Mouse (Mus musculus) olfactory bulb, adult 2 months (tissue): ENCODE results near the gene Il1f6. TPM values are rescaled to one million over a fixed set of nuclear protein-coding genes. Genes with fewer than 3 reads are reported as not detected.
"Not testable (repeated sequence)": the region's sequence is repeated elsewhere in the genome, so short reads cannot be mapped to it uniquely, and the experiment has no call there.

Source experiments
- H3K27ac ChIP-seq: fragments of 200-500 bp; 2 replicates; pipeline ENCODE4 v1.5.1; 2012; ENCODE audit warnings: low read depth, low read length; ENCODE audit not compliant: insufficient read depth
- H3K4me1 ChIP-seq: fragments of 200-500 bp; 2 replicates; pipeline ENCODE4 v1.6.1; 2012; ENCODE audit warnings: low read length; ENCODE audit not compliant: control insufficient read depth, insufficient read depth
- H3K4me3 ChIP-seq: fragments of 200-500 bp; 2 replicates; pipeline ENCODE4 v1.5.1; 2012; ENCODE audit warnings: mild to moderate bottlenecking, low read depth, low read length, moderate library complexity; ENCODE audit not compliant: insufficient read depth
- CTCF ChIP-seq: fragments of 200-500 bp; IDR thresholded peaks from 2 replicates; pipeline ENCODE4 v1.5.1; 2012; ENCODE audit warnings: low read depth, mild to moderate bottlenecking, low read length, moderate library complexity; ENCODE audit not compliant: insufficient read depth
- POLR2A ChIP-seq: fragments of 200-500 bp; IDR thresholded peaks from 2 replicates; pipeline ENCODE4 v1.6.1; 2012; ENCODE audit warnings: mild to moderate bottlenecking, low read depth, low read length, moderate library complexity; ENCODE audit not compliant: insufficient read depth
- WGBS: fragments of 180-500 bp; shearing (Covaris S2); methylation state at CpG from one replicate; pipeline ENCODE4 v1.1.7; 2018; 5-methylcytosine and 5-hydroxymethylcytosine counted together
- polyA plus RNA-seq: library from polyadenylated mRNA; stranded (reverse); fragments of >200 nt; gene quantifications from 2 replicates; pipeline ENCODE4 v1.2.4, GENCODE M21; 2012; ENCODE audit warnings: low replicate concordance; ENCODE audit not compliant: missing spikeins, insufficient read depth, insufficient read length

Gene Il1f6
- not detected in 2 replicates for polyA plus RNA-seq

DNA sequence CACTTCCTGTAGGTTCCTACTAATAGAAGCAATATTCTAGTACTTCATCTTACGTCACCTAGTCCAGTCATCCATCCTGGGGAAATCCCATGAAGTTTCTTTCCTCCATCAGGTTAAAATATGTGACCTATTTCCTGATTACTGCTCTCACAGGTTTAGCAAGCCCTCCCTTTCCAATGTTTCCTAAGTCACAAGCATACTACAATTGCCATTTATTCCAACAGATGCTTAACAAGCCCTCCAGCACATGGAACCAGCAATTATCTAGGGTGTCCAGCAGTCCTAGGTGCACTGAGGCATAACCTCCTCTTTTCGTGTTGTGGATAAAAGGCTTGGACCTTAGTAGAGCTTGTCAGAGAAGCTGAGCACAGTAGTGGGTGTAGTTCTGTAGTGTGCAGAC is at the start of gene Il1f6:
Gene Il1f6 (plus strand): TSS at position 301 of the 400 bp plus-strand sequence.
- TF ChIP-seq CTCF (no peak), POLR2A (no peak)
- WGBS = 74% methylated on average over 2 of the region's 2 CpGs
- Histone ChIP-seq H3K4me3 (no peak within 1 kb of the TSS), H3K27ac (no peak within 1 kb of the TSS), H3K4me1 (no peaks in the 10 kb centered on the region)

- H3K4me3 ChIP-seq, H3K4me1 ChIP-seq, H3K27ac ChIP-seq: not testable (repeated sequence)
- WGBS = 9% methylated on average over 14 of the region's 14 CpGs
Measured at GRCm38 (mm10) chr2:24181683-24182331, 33.4 kb upstream of the Il1f6 start.

GRCm38 (mm10) chr2:24182423-24183147 is 32.6 kb upstream of the Il1f6 start:
- WGBS = 47% methylated on average over 13 of the region's 13 CpGs
- not testable (repeated sequence) for H3K27ac ChIP-seq, H3K4me1 ChIP-seq, H3K4me3 ChIP-seq

GRCm38 (mm10) chr2:24184092-24184491 is 31.1 kb upstream of the Il1f6 start:
- not testable (repeated sequence) for H3K27ac ChIP-seq, H3K4me1 ChIP-seq, H3K4me3 ChIP-seq

DNA sequence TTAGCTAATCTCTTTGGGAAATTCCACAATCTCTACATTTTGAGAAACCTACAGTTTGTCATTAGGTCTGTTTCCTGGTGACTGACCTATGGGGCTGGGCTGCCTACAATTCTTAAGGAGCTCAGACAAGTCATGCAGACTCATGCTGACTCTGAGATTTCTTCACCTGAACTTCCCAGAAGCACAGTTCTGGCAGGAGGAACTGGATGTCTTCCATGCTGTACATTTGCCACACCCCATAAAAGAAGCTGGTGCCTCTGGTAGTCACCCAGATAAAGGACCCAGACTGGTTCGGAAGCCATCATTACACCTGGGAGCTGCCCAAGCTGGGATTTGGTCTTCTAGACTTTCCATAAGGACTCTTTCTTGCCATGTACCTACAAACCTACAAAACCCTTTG is 29.0 kb upstream of the Il1f6 start, which contains the start of gene Il1f9:
Gene Il1f9 (plus strand): TSS at position 301 of the 400 bp plus-strand sequence.
- Histone ChIP-seq H3K4me1 (no peaks in the 10 kb centered on the region; the same call in 1 of the 2 replicates), H3K4me3 (no peak within 1 kb of the TSS), H3K27ac (no peak within 1 kb of the TSS)
- no peak for TF ChIP-seq POLR2A
- no peak for TF ChIP-seq CTCF
- 94% methylated on average over 1 of the region's 1 CpGs for WGBS

GRCm38 (mm10) chr2:24187585-24187984 is 27.6 kb upstream of the Il1f6 start:
- Histone ChIP-seq H3K4me3 (no peak overlapping the region), H3K4me1 (no peaks in the 10 kb centered on the region), H3K27ac (no peak overlapping the region)
- TF ChIP-seq CTCF (no peak), POLR2A (no peak)
- 75% methylated on average over 6 of the region's 6 CpGs for WGBS

GRCm38 (mm10) chr2:24188189-24188588 is 27.0 kb upstream of the Il1f6 start:
- Histone ChIP-seq H3K4me1 (no peaks in the 10 kb centered on the region), H3K4me3 (no peak overlapping the region), H3K27ac (no peak overlapping the region)
- WGBS = 76% methylated on average over 1 of the region's 1 CpGs
- TF ChIP-seq CTCF = no peak
- TF ChIP-seq POLR2A = no peak

GRCm38 (mm10) chr2:24227191-24227590 is 12.0 kb downstream of the Il1f6 start:
- WGBS = 85% methylated on average over 2 of the region's 2 CpGs

DNA sequence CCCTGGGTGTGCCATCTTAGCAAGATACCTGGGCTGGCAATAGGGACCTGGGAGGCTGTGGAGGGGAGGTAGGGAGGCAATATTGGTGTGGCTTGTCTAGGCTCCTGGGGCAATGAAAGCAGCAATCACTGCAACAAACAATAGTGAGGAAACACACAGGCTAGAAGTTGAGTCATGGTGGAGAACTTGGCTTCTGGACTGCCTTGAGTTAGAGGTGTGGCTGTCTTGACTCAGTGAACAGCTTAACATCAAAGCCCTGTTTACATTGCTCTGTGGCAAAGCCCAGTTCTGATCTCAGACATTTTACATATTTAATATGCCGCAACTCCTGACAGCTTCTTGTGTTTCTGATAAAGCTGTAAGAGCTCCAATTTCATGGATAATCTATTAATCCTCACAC is 52.3 kb downstream of the Il1f6 start:
- TF ChIP-seq POLR2A = no peak
- no peak for TF ChIP-seq CTCF
- H3K27ac ChIP-seq = no peak overlapping the region
- H3K4me1 ChIP-seq = no peaks in the 10 kb centered on the region
- 97% methylated on average over 1 of the region's 1 CpGs for WGBS
- H3K4me3 ChIP-seq = no peak overlapping the region

More at GRCm38 (mm10) chr2:24227191-24227590, 12.0 kb downstream of the Il1f6 start:
- no peak overlapping the region for H3K27ac ChIP-seq
- no peak overlapping the region for H3K4me3 ChIP-seq
- no peaks in the 10 kb centered on the region for H3K4me1 ChIP-seq
- no peak for TF ChIP-seq POLR2A
- no peak for TF ChIP-seq CTCF
